ENCODE assay signal across 36 mouse cellular contexts in genomic region chr5:67446526-67446925, GRCm38 (mm10). TPM values are rescaled to one million over a fixed set of nuclear protein-coding genes. Genes with fewer than 3 reads are reported as not detected.
DNase-seq lines count a peak whose midpoint lies in the region; ATAC-seq lines count a peak whose summit lies in the region.
"Had no signal": no experiment of that assay in that cellular context is flagged by ENCODE, and none has a peak within 500 bp of the region (broad histone marks: within the 10 kb centered on the region; RNA-seq: fewer than 3 reads in every experiment).

No protein-coding gene starts in this region.

- no peaks in the 10 kb centered on the region for H3K36me3 ChIP-seq in kidney, embryonic 16.5 days (ENCODE audit: insufficient read depth, low read length)
- no peaks in the 10 kb centered on the region for H3K36me3 ChIP-seq in lung, embryonic 16.5 days (ENCODE audit: control insufficient read depth, insufficient read depth, low read length)
- H3K36me3 ChIP-seq: embryonic facial prominence, embryonic 13.5 days; forebrain, embryonic 10.5 days; forebrain, embryonic 15.5 days; heart, embryonic 10.5 days; heart, embryonic 15.5 days; hindbrain, embryonic 13.5 days; liver, embryonic 12.5 days; neural tube, embryonic 15.5 days; stomach, embryonic 15.5 days had no signal

- H3K9ac ChIP-seq in kidney, embryonic 16.5 days (replicated peaks; ENCODE audit: low read length), result no peak overlapping the region
- no peak overlapping the region for H3K9ac ChIP-seq in lung, embryonic 16.5 days (ENCODE audit: low read length)
- H3K9ac ChIP-seq: embryonic facial prominence, embryonic 13.5 days; forebrain, embryonic 15.5 days; heart, embryonic 15.5 days; hindbrain, embryonic 13.5 days; liver, embryonic 12.5 days; liver, postnatal 0 days; neural tube, embryonic 15.5 days; stomach, embryonic 15.5 days had no signal

- DNase-seq in gastrocnemius, postnatal 25 days, result peak; percentile 5
- DNase-seq in gastrocnemius, postnatal 4 days (ENCODE audit: low spot score in 2 of 2), result no peak
- DNase-seq in kidney, adult 18-20 months, result no peak
- DNase-seq in lung, postnatal 14 days, result no peak
- peak; percentile 30 for DNase-seq in ZHBTc4 (ENCODE audit: low read depth, low spot score)
- DNase-seq in urinary bladder, postnatal 25 days (ENCODE audit: low spot score), result no peak
- DNase-seq: adrenal gland, adult 2 months; adrenal gland, postnatal 36 days; cerebellum, adult 9-10 months; cerebellum, postnatal 36 days; embryo, embryonic 11 days; heart, postnatal 36 days; kidney, postnatal 36 days; left cerebral cortex, postnatal 4 days; liver, postnatal 0 days; lung, postnatal 4 days; midbrain, embryonic 14.5 days; retina, postnatal 1 day; right cerebral cortex, postnatal 14 days; thymus, postnatal 4 days had no signal

- peak overlapping the region; percentile 3; the same call in 1 of the 2 replicates for H3K27ac ChIP-seq in kidney, embryonic 16.5 days (ENCODE audit: low read length)
- no peak overlapping the region for H3K27ac ChIP-seq in lung, embryonic 16.5 days (ENCODE audit: low read length)
- H3K27ac ChIP-seq: embryonic facial prominence, embryonic 13.5 days; forebrain, embryonic 10.5 days; forebrain, embryonic 15.5 days; heart, embryonic 10.5 days; heart, embryonic 15.5 days; hindbrain, embryonic 13.5 days; layer of hippocampus, adult 2 months; left cerebral cortex, adult 2 months; liver, embryonic 12.5 days; neural tube, embryonic 15.5 days; stomach, embryonic 15.5 days had no signal

- peaks cover 11% of the 10 kb centered on the region; the same call in 1 of the 2 replicates for H3K4me1 ChIP-seq in kidney, embryonic 16.5 days (ENCODE audit: insufficient read depth, low read length)
- peaks cover 8% of the 10 kb centered on the region for H3K4me1 ChIP-seq in lung, embryonic 16.5 days (replicated peaks; ENCODE audit: control insufficient read depth, insufficient read depth, low read length)

- no peak overlapping the region for H3K4me2 ChIP-seq in kidney, embryonic 16.5 days (replicated peaks; ENCODE audit: low read depth, low read length)
- no peak overlapping the region for H3K4me2 ChIP-seq in lung, embryonic 16.5 days (ENCODE audit: low read depth, low read length)
- H3K4me2 ChIP-seq: embryonic facial prominence, embryonic 13.5 days; forebrain, embryonic 15.5 days; heart, embryonic 15.5 days; hindbrain, embryonic 13.5 days; liver, embryonic 12.5 days; neural tube, embryonic 15.5 days; stomach, embryonic 15.5 days had no signal

- ATAC-seq in kidney, embryonic 16.5 days (ENCODE audit: low FRiP score, low TSS enrichment), result peak; percentile 59
- peak; percentile 30; the same call in 1 of the 2 replicates for ATAC-seq in lung, embryonic 16.5 days (ENCODE audit: low read depth)
- ATAC-seq: activated CD4-positive, CD25-positive, alpha-beta regulatory T cell, adult 4 months; CD4-positive, CD25-positive, alpha-beta regulatory T cell, adult 4 months; forebrain, embryonic 15.5 days; intestine, postnatal 0 days; liver, embryonic 12.5 days; liver, postnatal 0 days had no signal

- no peaks in the 10 kb centered on the region for H3K27me3 ChIP-seq in kidney, embryonic 16.5 days (ENCODE audit: insufficient read depth, low read length)
- no peaks in the 10 kb centered on the region for H3K27me3 ChIP-seq in lung, embryonic 16.5 days (ENCODE audit: control insufficient read depth, insufficient read depth, low read depth, low read length)
- H3K27me3 ChIP-seq: embryonic facial prominence, embryonic 13.5 days; forebrain, embryonic 15.5 days; heart, embryonic 15.5 days; hindbrain, embryonic 13.5 days; liver, embryonic 12.5 days; neural tube, embryonic 15.5 days; stomach, embryonic 15.5 days had no signal

- no peaks in the 10 kb centered on the region for H3K9me3 ChIP-seq in kidney, embryonic 16.5 days (ENCODE audit: low read length)
- no peaks in the 10 kb centered on the region for H3K9me3 ChIP-seq in lung, embryonic 16.5 days (ENCODE audit: control insufficient read depth, low read length)
- H3K9me3 ChIP-seq: embryonic facial prominence, embryonic 13.5 days; forebrain, embryonic 10.5 days; forebrain, embryonic 15.5 days; heart, embryonic 10.5 days; heart, embryonic 15.5 days; hindbrain, embryonic 13.5 days; liver, embryonic 12.5 days; neural tube, embryonic 15.5 days; stomach, embryonic 15.5 days had no signal

- H3K4me3 ChIP-seq in kidney, embryonic 16.5 days (ENCODE audit: low read length), result no peak overlapping the region
- no peak overlapping the region for H3K4me3 ChIP-seq in lung, embryonic 16.5 days (ENCODE audit: low read length)
- H3K4me3 ChIP-seq: embryonic facial prominence, embryonic 13.5 days; forebrain, embryonic 10.5 days; forebrain, embryonic 15.5 days; heart, embryonic 10.5 days; heart, embryonic 15.5 days; hindbrain, embryonic 13.5 days; layer of hippocampus, adult 2 months; left cerebral cortex, adult 2 months; liver, embryonic 12.5 days; neural tube, embryonic 15.5 days; stomach, embryonic 15.5 days had no signal

- 34% methylated on average over 2 of the region's 2 CpGs for WGBS in kidney, embryonic 16.5 days
- WGBS in lung, embryonic 16.5 days, result 61% methylated on average over 2 of the region's 2 CpGs

RNA-seq across cellular contexts. Expression of gene Bend4, which starts 18.4 kb away (rescaled TPM):
- under 1 TPM; 0.28 to 0.32 TPM for total RNA-seq in gastrocnemius, postnatal 25 days (2021)
- total RNA-seq in gastrocnemius, postnatal 4 days (2021), result 1 to 10 TPM; 4.9 to 5.0 TPM
- 6.0 and 7.0 TPM in 2 replicates for polyA plus RNA-seq in kidney, embryonic 16.5 days (2015; fragmentation: Nextera tagmentation; extraction: Ambion mirVana)
- polyA plus RNA-seq in lung, embryonic 16.5 days (2015; fragmentation: Nextera tagmentation; extraction: Ambion mirVana), result 7.4 and 7.5 TPM in 2 replicates

Comparison
In these comparisons a context has a peak if more than half of its experiments do, and no peak if none do; other contexts are left out.
1. DNase-seq: peak in gastrocnemius, postnatal 25 days (single experiment) and ZHBTc4 (single experiment); none in gastrocnemius, postnatal 4 days (0 of 2), kidney, adult 18-20 months (single experiment), lung, postnatal 14 days (single experiment) and urinary bladder, postnatal 25 days (single experiment).
2. RNA of gene Bend4, which starts 18.4 kb away (total RNA-seq): 4.9 to 5.0 TPM in gastrocnemius, postnatal 4 days; 0.28 to 0.32 TPM in gastrocnemius, postnatal 25 days; every median in the first group is over 4 times any median in the second.